ENCODE assay signal across 8 mouse cellular contexts in genomic region chr7:16272681-16273080, GRCm38 (mm10). TPM values are rescaled to one million over a fixed set of nuclear protein-coding genes. Genes with fewer than 3 reads are reported as not detected.
DNase-seq lines count a peak whose midpoint lies in the region; ATAC-seq and TF ChIP-seq lines count a peak whose summit lies in the region.

No protein-coding gene starts in this region.

- no peaks in the 10 kb centered on the region for H3K79me2 ChIP-seq in heart, adult 2 months (replicated peaks; ENCODE audit: control insufficient read depth, insufficient read depth, low read length)

- ATAC-seq in limb, embryonic 13.5 days (ENCODE audit: low FRiP score, low read depth) = peak; percentile 71
- ATAC-seq in midbrain, embryonic 12.5 days (ENCODE audit: low FRiP score, low read depth) = peak; percentile 69

- DNase-seq in heart, adult 2 months = peak; percentile 74 to 78
- DNase-seq in heart, adult 11 months = no peak
- peak; percentile 81 for DNase-seq in embryonic facial prominence, embryonic 10.5 days (ENCODE audit: low spot score)
- peak; percentile 46 to 56 for DNase-seq in heart, adult 9 months (ENCODE audit: low spot score in 2 of 2)
- peak; percentile 76 for DNase-seq in kidney, adult 2 months
- DNase-seq in spleen, adult 2 months (ENCODE audit: low read depth in 1 of 2, low spot score in 2 of 2) = peak in 1 of 2 experiments; percentile 46

- H3K4me3 ChIP-seq in heart, adult 2 months = peak overlapping the region; percentile 83
- peak overlapping the region; percentile 78 for H3K4me3 ChIP-seq in embryonic facial prominence, embryonic 10.5 days
- H3K4me3 ChIP-seq in kidney, adult 2 months (ENCODE audit: insufficient read depth, low read depth, low read length) = peak overlapping the region; percentile 62
- peak overlapping the region; percentile 79 for H3K4me3 ChIP-seq in limb, embryonic 13.5 days
- H3K4me3 ChIP-seq in midbrain, embryonic 12.5 days = peak overlapping the region; percentile 66
- H3K4me3 ChIP-seq in spleen, adult 2 months (ENCODE audit: extremely low read depth, insufficient read depth, insufficient read length) = peak overlapping the region; percentile 84

- TF ChIP-seq POLR2A in heart, adult 2 months (IDR thresholded peaks at IDR 0.05; ENCODE audit: insufficient read depth, low read depth, low read length) = no peak
- TF ChIP-seq POLR2A in kidney, adult 2 months (IDR thresholded peaks at IDR 0.05; ENCODE audit: low read depth, low read length) = no peak
- no peak for TF ChIP-seq POLR2A in spleen, adult 2 months (IDR thresholded peaks at IDR 0.05; ENCODE audit: low read depth, low read length)

- H3K27ac ChIP-seq in heart, adult 2 months = peak overlapping the region; percentile 82
- H3K27ac ChIP-seq in embryonic facial prominence, embryonic 10.5 days (replicated peaks) = peak overlapping the region; percentile 82
- peak overlapping the region; percentile 33; the same call in 1 of the 2 replicates for H3K27ac ChIP-seq in kidney, adult 2 months (ENCODE audit: insufficient read depth, low read depth, low read length)
- peak overlapping the region; percentile 91 for H3K27ac ChIP-seq in limb, embryonic 13.5 days
- peak overlapping the region; percentile 91 for H3K27ac ChIP-seq in midbrain, embryonic 12.5 days (replicated peaks)
- peak overlapping the region; percentile 53; the same call in 1 of the 2 replicates for H3K27ac ChIP-seq in spleen, adult 2 months (ENCODE audit: insufficient read depth, low read length)

- intact Hi-C loops in heart, adult 2 months (cut with DNase I) = loop anchor here (1.0 kb wide), 1 partner anchor 13 kb away; no protein-coding TSS in a partner anchor

- under 1% methylated on average over 46 of the region's 46 CpGs for WGBS in heart, adult 2 months
- WGBS in embryonic facial prominence, embryonic 10.5 days = under 1% methylated on average over 46 of the region's 46 CpGs
- under 1% methylated on average over 46 of the region's 46 CpGs for WGBS in kidney, adult 2 months
- whole genome bisulfite sequencing in limb, embryonic 13.5 days = under 1% methylated on average over 43 of the region's 46 CpGs
- under 1% methylated on average over 45 of the region's 46 CpGs for WGBS in midbrain, embryonic 12.5 days
- under 1% methylated on average over 44 of the region's 46 CpGs for WGBS in spleen, adult 2 months

- peak overlapping the region; percentile 90 for H3K4me2 ChIP-seq in limb, embryonic 13.5 days (replicated peaks)
- H3K4me2 ChIP-seq in midbrain, embryonic 12.5 days (replicated peaks) = peak overlapping the region; percentile 84

- peak overlapping the region; percentile 85 for H3K9ac ChIP-seq in heart, adult 2 months (ENCODE audit: low read depth, low read length)
- peak overlapping the region; percentile 82 for H3K9ac ChIP-seq in limb, embryonic 13.5 days
- peak overlapping the region; percentile 71 for H3K9ac ChIP-seq in midbrain, embryonic 12.5 days (replicated peaks)

- H3K9me3 ChIP-seq in embryonic facial prominence, embryonic 10.5 days = no peaks in the 10 kb centered on the region
- no peaks in the 10 kb centered on the region for H3K9me3 ChIP-seq in limb, embryonic 13.5 days
- H3K9me3 ChIP-seq in midbrain, embryonic 12.5 days = no peaks in the 10 kb centered on the region

- no peak for TF ChIP-seq EP300 in heart, adult 2 months (IDR thresholded peaks at IDR 0.05; ENCODE audit: insufficient read depth, low read depth, low read length)

- H3K4me1 ChIP-seq in heart, adult 2 months (ENCODE audit: control insufficient read depth, insufficient read depth, low read length) = peaks cover 5% of the 10 kb centered on the region
- H3K4me1 ChIP-seq in embryonic facial prominence, embryonic 10.5 days = peaks cover 39% of the 10 kb centered on the region
- 0 out of 2 replicates have a peak, but pooled peaks cover 4% of the 10 kb centered on the region for H3K4me1 ChIP-seq in kidney, adult 2 months (ENCODE audit: control insufficient read depth, insufficient read depth, low read length)
- peaks cover 28% of the 10 kb centered on the region for H3K4me1 ChIP-seq in limb, embryonic 13.5 days
- peaks cover 24% of the 10 kb centered on the region for H3K4me1 ChIP-seq in midbrain, embryonic 12.5 days
- H3K4me1 ChIP-seq in spleen, adult 2 months (ENCODE audit: control insufficient read depth, insufficient read depth, insufficient read length) = peaks cover 12% of the 10 kb centered on the region

- no peaks in the 10 kb centered on the region for H3K27me3 ChIP-seq in heart, adult 2 months (ENCODE audit: control insufficient read depth, insufficient read depth, low read length)
- H3K27me3 ChIP-seq in embryonic facial prominence, embryonic 10.5 days (replicated peaks; ENCODE audit: low read depth, poor library complexity, severe bottlenecking) = peaks cover 34% of the 10 kb centered on the region
- no peaks in the 10 kb centered on the region for H3K27me3 ChIP-seq in kidney, adult 2 months (replicated peaks; ENCODE audit: control insufficient read depth, insufficient read depth, low read length)
- peaks cover 4% of the 10 kb centered on the region; the same call in 1 of the 2 replicates for H3K27me3 ChIP-seq in limb, embryonic 13.5 days
- peaks cover 34% of the 10 kb centered on the region for H3K27me3 ChIP-seq in midbrain, embryonic 12.5 days
- no peaks in the 10 kb centered on the region for H3K27me3 ChIP-seq in spleen, adult 2 months (ENCODE audit: control insufficient read depth, insufficient read depth, low read length)

- H3K36me3 ChIP-seq in heart, adult 2 months (ENCODE audit: control insufficient read depth, insufficient read depth, low read length) = no peaks in the 10 kb centered on the region
- peaks cover 28% of the 10 kb centered on the region for H3K36me3 ChIP-seq in embryonic facial prominence, embryonic 10.5 days (replicated peaks)
- no peaks in the 10 kb centered on the region for H3K36me3 ChIP-seq in kidney, adult 2 months (ENCODE audit: control insufficient read depth, insufficient read depth, low read length)
- H3K36me3 ChIP-seq in limb, embryonic 13.5 days = peaks cover 29% of the 10 kb centered on the region
- peaks cover 26% of the 10 kb centered on the region for H3K36me3 ChIP-seq in midbrain, embryonic 12.5 days
- peaks cover 14% of the 10 kb centered on the region for H3K36me3 ChIP-seq in spleen, adult 2 months (ENCODE audit: control insufficient read depth, insufficient read depth, low read length)

- peak; percentile 50 for TF ChIP-seq CTCF in heart, adult 2 months (IDR thresholded peaks at IDR 0.05)
- TF ChIP-seq CTCF in kidney, adult 2 months (conservative IDR thresholded peaks at IDR 0.05; ENCODE audit: insufficient read depth, insufficient read length, low read depth, low read length) = 0 out of 2 replicates have a peak, but pooled peaks have one; percentile 20
- TF ChIP-seq CTCF in spleen, adult 2 months (IDR thresholded peaks at IDR 0.05; ENCODE audit: extremely low read depth, insufficient read depth, insufficient read length, insufficient replicate concordance) = peak; percentile 11; the same call in 1 of the 2 replicates

RNA-seq across cellular contexts. Expression of gene Inafm1, which starts 0.7 kb away (rescaled TPM):
- total RNA-seq in heart, adult 2 months (2021) = 10 to 100 TPM; 15.4 to 17.4 TPM
- polyA plus RNA-seq in heart, adult 2 months (2012; rRNA removed) = 12.8 and 16.3 TPM in 2 replicates
- polyA plus RNA-seq in embryonic facial prominence, embryonic 10.5 days (2016; fragmentation: Nextera tagmentation; extraction: Ambion mirVana) = 5.9 and 9.1 TPM in 2 replicates
- 23.1 and 30.7 TPM in 2 replicates for polyA plus RNA-seq in kidney, adult 2 months (2012; rRNA removed)
- 19.0 and 19.9 TPM in 2 replicates for polyA plus RNA-seq in limb, embryonic 13.5 days (2015; fragmentation: Nextera tagmentation; extraction: Ambion mirVana)
- 20.5 and 20.6 TPM in 2 replicates for polyA plus RNA-seq in midbrain, embryonic 12.5 days (2016; fragmentation: Nextera tagmentation; extraction: Ambion mirVana)
- 33.7 and 53.6 TPM in 2 replicates for polyA plus RNA-seq in spleen, adult 2 months (2012; rRNA removed)

RNA-seq across cellular contexts. Expression of gene C5ar1, which starts 13.3 kb away (rescaled TPM):
- 1 to 10 TPM; 7.9 to 8.1 TPM for total RNA-seq in heart, adult 2 months (2021)
- 10.0 TPM in 2 replicates for polyA plus RNA-seq in heart, adult 2 months (2012; rRNA removed)
- 0.54 and 0.64 TPM in 2 replicates for polyA plus RNA-seq in embryonic facial prominence, embryonic 10.5 days (2016; fragmentation: Nextera tagmentation; extraction: Ambion mirVana)
- polyA plus RNA-seq in kidney, adult 2 months (2012; rRNA removed) = 3.4 and 4.2 TPM in 2 replicates
- polyA plus RNA-seq in limb, embryonic 13.5 days (2015; fragmentation: Nextera tagmentation; extraction: Ambion mirVana) = 1.9 and 2.4 TPM in 2 replicates
- polyA plus RNA-seq in midbrain, embryonic 12.5 days (2016; fragmentation: Nextera tagmentation; extraction: Ambion mirVana) = 1.3 and 1.5 TPM in 2 replicates
- 7.5 and 11.0 TPM in 2 replicates for polyA plus RNA-seq in spleen, adult 2 months (2012; rRNA removed)

RNA-seq across cellular contexts. Expression of gene Ccdc9, which starts 13.9 kb away (rescaled TPM):
- 10 to 100 TPM; 33.1 to 46.7 TPM for total RNA-seq in heart, adult 2 months (2021)
- 21.8 and 22.1 TPM in 2 replicates for polyA plus RNA-seq in heart, adult 2 months (2012; rRNA removed)
- polyA plus RNA-seq in embryonic facial prominence, embryonic 10.5 days (2016; fragmentation: Nextera tagmentation; extraction: Ambion mirVana) = 27.1 and 27.5 TPM in 2 replicates
- 23.3 and 24.3 TPM in 2 replicates for polyA plus RNA-seq in kidney, adult 2 months (2012; rRNA removed)
- 26.1 and 29.2 TPM in 2 replicates for polyA plus RNA-seq in limb, embryonic 13.5 days (2015; fragmentation: Nextera tagmentation; extraction: Ambion mirVana)
- polyA plus RNA-seq in midbrain, embryonic 12.5 days (2016; fragmentation: Nextera tagmentation; extraction: Ambion mirVana) = 43.2 and 48.8 TPM in 2 replicates
- 32.4 and 33.3 TPM in 2 replicates for polyA plus RNA-seq in spleen, adult 2 months (2012; rRNA removed)

RNA-seq across cellular contexts. Expression of gene C5ar2, which starts 28.7 kb away (rescaled TPM):
- total RNA-seq in heart, adult 2 months (2021) = 1 to 10 TPM; 1.4 to 1.6 TPM
- polyA plus RNA-seq in heart, adult 2 months (2012; rRNA removed) = 1.1 and 1.3 TPM in 2 replicates
- 0.05 and 0.09 TPM in 2 replicates for polyA plus RNA-seq in embryonic facial prominence, embryonic 10.5 days (2016; fragmentation: Nextera tagmentation; extraction: Ambion mirVana)
- 0.34 and 0.39 TPM in 2 replicates for polyA plus RNA-seq in kidney, adult 2 months (2012; rRNA removed)
- 0.09 and 0.10 TPM in 2 replicates for polyA plus RNA-seq in limb, embryonic 13.5 days (2015; fragmentation: Nextera tagmentation; extraction: Ambion mirVana)
- polyA plus RNA-seq in midbrain, embryonic 12.5 days (2016; fragmentation: Nextera tagmentation; extraction: Ambion mirVana) = 0.11 TPM in 1 of 2 replicates, not detected in the other
- polyA plus RNA-seq in spleen, adult 2 months (2012; rRNA removed) = 1.8 and 4.0 TPM in 2 replicates

RNA-seq across cellular contexts. Expression of gene Bbc3, which starts 35.5 kb away (rescaled TPM):
- 1 to 10 TPM; 2.1 to 3.2 TPM for total RNA-seq in heart, adult 2 months (2021)
- 2.4 and 3.3 TPM in 2 replicates for polyA plus RNA-seq in heart, adult 2 months (2012; rRNA removed)
- polyA plus RNA-seq in embryonic facial prominence, embryonic 10.5 days (2016; fragmentation: Nextera tagmentation; extraction: Ambion mirVana) = 12.9 and 13.4 TPM in 2 replicates
- polyA plus RNA-seq in kidney, adult 2 months (2012; rRNA removed) = 5.1 and 5.2 TPM in 2 replicates
- polyA plus RNA-seq in limb, embryonic 13.5 days (2015; fragmentation: Nextera tagmentation; extraction: Ambion mirVana) = 5.0 and 5.1 TPM in 2 replicates
- 17.3 and 18.9 TPM in 2 replicates for polyA plus RNA-seq in midbrain, embryonic 12.5 days (2016; fragmentation: Nextera tagmentation; extraction: Ambion mirVana)
- polyA plus RNA-seq in spleen, adult 2 months (2012; rRNA removed) = 22.9 and 45.7 TPM in 2 replicates

Comparison
In these comparisons a context has a peak if more than half of its experiments do, and no peak if none do; other contexts are left out.
1. H3K27ac ChIP-seq: peak in every context shown above with its lines; median percentile 91 in limb, embryonic 13.5 days; 91 in midbrain, embryonic 12.5 days; 82 in heart, adult 2 months; 82 in embryonic facial prominence, embryonic 10.5 days; 53 in spleen, adult 2 months; 33 in kidney, adult 2 months.